Mouse (Mus musculus): ENCODE data around the gene Adprhl1. TPM values are rescaled to one million over a fixed set of nuclear protein-coding genes. Genes with fewer than 3 reads are reported as not detected.

The Adprhl1 gene
- total RNA-seq (2017): not detected in 2 replicates

DNA sequence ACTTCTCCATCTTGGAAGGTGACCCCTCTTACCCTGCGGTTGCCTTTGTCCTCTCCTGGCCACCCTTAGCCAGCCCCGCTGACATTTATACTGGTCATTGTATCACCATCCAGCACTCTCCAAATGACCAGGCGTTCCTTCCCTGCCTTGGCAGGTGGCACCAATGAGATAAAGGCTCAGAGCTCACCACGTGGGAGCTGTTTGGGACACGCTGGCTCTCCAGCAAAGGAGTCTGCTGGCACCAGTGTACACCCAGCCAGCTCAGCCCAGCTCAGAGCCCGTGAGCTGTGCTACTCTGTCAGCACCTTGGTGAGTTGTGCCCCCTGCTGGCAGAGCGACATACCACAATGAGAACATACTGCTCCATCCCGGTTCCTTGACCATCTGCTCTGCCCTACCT is at the start of gene Adprhl1:
Adprhl1 (minus strand) TSS at position 144 of the 400 bp plus-strand sequence.
- peak; percentile 17; the same call in 1 of the 2 replicates for ATAC-seq (ENCODE audit: extremely low read depth, insufficient number of reproducible peaks, low FRiP score, poor library complexity, severe bottlenecking)

DNA sequence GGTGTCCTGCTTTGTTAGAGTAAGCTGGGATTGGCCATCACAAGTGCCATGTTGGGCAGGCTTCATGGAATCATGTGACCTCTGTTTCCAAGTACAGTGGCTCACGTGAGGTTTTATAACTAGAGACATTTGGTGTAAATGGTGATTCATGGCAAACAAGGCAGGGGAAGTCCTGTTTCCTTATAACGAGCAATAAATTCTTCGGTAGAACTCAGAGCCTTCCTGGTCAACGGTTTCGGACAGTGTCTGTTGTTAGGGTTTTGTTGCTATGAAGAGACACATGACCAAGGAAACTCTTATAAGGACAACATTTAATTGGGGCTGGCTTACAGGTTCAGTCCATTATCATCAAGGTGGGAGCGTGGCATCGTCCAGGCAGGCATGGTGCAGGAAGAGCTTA is 47.1 kb upstream of the Adprhl1 start:
- no peak for ATAC-seq (ENCODE audit: extremely low read depth, insufficient number of reproducible peaks, low FRiP score, poor library complexity, severe bottlenecking)

DNA sequence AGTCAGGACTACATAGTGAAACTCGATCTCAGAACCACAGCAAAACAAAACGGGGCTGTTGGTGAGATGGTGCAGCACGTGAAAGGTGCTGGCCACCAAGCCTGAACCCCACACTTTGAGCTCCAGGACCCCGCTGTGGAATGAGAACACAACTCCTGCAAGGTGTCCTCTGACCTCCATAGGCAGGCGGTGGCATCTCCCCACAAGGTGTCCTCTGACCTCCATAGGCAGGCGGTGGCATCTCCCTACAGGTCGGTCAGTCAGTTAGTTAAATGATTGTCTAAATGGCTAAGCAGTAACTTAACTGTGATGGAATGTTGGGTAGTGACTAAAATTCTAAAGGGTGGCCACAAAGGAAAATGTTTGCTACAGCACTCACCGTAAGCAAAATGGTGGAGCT is 45.6 kb upstream of the Adprhl1 start:
- no peak for ATAC-seq (ENCODE audit: extremely low read depth, insufficient number of reproducible peaks, low FRiP score, poor library complexity, severe bottlenecking)

DNA sequence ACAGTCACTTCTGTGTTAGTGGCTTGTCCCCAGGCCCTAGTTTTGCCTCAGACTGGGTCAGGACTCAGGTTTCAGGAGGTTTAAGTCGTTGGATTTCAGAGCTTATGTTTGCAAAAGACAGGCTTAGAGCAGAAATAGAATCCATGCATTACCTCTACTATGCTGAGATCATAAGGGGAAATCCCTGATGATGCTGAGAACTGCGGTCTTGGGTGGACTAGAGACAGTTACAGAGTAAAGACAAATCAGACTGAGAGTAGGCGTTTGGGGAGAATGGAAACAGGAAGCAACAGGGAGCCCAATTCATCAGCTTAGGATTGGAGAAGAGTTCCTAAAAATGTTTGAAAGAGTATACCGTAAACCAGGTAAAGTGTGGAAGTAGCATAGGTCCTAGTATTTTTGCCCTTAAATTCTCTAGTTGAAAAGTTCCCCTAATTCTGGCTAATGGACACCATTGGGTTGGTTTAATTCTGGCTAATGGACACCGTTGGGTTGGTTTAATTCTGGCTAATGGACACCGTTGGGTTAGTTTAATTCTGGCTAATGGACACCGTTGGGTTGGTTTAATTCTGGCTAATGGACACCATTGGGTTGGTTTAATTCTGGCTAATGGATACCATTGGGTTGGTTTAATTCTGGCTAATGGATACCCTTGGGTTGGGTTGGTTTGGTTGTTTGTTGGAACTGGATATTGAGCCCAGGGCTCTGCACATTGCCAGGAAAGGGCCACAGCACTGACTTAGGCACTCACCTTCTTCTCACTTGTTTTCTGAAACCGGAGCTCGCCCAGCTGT is 39.9 kb upstream of the Adprhl1 start:
- ATAC-seq (ENCODE audit: extremely low read depth, insufficient number of reproducible peaks, low FRiP score, poor library complexity, severe bottlenecking): no peak

DNA sequence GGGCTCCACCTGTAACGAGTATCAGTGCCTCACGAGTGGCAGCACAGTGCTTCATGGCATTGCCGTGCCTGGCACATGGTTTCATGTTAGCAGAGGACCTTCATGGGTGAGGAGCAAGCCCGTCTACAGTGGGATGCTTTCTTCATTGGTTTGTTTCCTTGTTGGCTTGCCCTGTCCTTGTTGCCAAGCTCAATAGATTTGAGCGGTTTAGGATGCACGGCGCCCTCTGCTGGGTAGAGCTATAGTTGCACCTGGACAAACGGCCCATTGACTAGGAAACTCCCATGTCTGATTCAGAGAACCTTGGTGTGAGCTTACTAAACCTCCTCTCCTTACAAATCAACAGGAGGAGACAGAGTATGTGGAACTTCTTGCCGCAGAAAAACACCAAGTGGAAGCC is 38.4 kb upstream of the Adprhl1 start:
- peak; percentile 59 for ATAC-seq (ENCODE audit: extremely low read depth, insufficient number of reproducible peaks, low FRiP score, poor library complexity, severe bottlenecking)

DNA sequence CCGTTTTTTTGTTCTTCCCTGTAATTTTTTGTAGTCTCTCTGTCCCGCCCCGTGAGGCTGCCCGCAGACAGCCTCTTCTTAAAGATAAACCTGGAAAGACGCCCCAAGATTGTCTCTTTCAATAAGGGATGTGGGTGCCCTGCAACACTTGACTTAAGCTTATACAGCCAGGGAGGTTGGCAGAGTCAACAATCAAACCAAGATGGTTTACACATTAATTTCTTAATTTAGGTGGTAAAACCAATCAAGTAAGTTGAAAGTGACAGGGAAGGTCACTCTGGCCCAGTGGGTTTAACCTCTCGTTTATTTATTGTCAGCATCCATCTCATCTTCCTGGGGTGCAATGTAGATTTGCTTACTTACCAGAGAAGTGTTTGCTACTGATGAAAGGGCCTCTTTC is 34.7 kb upstream of the Adprhl1 start:
- no peak for ATAC-seq (ENCODE audit: extremely low read depth, insufficient number of reproducible peaks, low FRiP score, poor library complexity, severe bottlenecking)

DNA sequence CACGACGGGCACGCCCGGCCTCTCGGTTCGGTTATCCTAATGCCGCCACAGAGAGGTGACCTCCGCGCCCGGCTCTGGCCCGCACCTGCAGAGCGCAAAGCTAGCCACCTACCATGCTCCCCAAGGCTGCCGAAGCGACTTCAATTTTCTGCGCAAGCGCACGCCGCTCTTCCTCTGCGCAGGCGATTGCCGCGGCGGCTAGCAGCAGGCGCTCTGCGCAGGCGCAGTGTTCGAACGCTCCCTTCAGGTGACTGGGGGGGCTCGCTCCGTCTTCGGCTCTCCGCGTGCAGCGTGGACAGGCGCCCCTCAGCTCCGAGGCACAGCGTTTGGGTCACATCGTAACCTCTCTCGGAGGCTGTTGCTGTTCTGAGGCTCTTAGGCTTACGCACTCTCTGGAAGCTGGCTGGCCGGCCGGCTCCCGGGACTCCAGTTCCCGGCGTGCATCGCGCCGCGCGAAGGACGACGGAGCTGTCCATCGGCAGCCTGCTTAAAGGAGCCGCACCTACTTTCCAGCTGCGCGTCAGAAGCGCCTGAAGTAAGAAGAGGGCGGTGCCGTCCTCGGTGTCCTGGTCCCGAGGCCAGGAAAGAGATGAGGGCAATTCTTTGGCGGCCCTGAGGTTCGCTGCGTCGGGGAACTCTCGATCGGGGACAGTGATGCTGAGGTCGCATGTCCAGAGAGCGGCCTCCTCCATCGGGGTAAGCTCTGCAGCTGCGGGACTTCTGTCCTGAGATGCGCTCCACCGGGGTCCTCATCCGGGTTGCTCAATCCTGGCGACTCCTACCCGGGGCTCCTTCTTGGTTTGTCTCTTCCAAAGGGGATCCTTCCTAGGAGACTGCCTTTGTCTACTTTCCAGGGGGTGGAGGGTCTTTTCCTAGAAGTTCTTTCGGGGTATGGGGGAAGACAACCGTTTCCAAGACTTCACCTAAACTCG is 34.0 kb upstream of the Adprhl1 start, which contains the start of the genes Dcun1d2 and Tmco3:
Dcun1d2 (minus strand) TSS at position 440 of the 932 bp plus-strand sequence.
Tmco3 (plus strand) TSS at position 499 of the 932 bp plus-strand sequence.
- ATAC-seq (ENCODE audit: extremely low read depth, insufficient number of reproducible peaks, low FRiP score, poor library complexity, severe bottlenecking): peak; percentile 74

DNA sequence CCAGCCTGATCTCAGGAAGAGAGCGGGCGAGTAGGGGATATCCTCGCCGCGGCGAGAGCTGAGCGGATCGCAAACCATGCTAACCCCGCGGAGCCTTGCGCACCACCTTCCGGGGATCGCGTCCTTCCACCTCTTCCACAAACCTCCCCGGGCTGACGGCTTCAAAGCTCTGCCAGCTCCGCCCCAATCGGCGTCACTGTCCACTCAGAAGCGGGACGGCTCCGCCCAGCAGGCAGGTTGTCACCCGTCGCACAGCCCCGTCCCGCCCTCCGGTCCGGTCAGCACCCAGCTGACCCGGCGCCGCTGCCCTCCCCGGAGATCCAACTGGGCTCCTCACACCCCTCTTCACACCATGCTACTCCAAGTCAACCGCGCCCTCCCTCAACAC is 33.3 kb upstream of the Adprhl1 start:
- ATAC-seq (ENCODE audit: extremely low read depth, insufficient number of reproducible peaks, low FRiP score, poor library complexity, severe bottlenecking): peak; percentile 81

DNA sequence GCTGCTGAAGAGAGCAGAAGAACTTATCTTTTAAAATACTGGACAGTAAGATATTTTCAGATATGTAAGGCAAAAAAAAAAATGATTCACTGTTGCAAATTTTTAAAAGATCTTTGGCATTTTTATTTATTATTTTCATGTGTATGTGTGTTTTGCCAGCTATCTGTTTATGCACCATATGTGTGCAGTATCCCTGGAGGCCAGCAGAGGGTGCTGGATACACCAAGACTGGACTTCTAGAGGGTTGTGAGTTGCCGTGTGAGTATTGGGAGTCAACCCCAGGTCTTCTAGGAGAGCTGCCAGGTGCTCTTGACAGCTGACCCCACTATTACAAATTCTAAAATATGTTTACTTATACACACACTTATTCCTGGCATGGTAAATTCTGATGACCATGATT is 29.2 kb upstream of the Adprhl1 start:
- ATAC-seq (ENCODE audit: extremely low read depth, insufficient number of reproducible peaks, low FRiP score, poor library complexity, severe bottlenecking): no peak

DNA sequence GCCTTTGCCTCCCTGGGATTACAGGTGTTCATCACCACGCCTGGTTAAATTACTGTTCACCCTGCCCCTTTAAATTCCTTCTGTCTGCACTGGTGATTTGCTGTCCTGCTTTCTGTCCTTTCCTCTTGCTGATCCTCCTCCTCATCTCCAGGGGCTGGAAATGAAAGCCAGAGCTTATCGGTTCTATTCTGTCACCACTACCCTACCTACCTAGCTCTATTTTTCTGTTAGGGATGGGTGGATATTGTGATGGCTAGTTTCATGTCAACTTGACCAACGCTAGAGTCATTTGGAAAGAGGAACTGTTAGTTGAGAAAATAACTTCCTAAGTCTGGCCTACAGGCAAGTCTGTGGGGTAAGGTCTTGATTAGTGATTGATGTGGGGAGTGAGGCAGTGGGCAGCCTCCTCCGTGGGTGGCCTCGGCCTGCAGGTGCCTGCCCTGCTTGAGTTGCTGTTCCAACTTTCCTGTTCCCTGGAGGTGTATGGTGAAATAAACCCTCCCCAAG is 23.0 kb upstream of the Adprhl1 start:
- no peak for ATAC-seq (ENCODE audit: extremely low read depth, insufficient number of reproducible peaks, low FRiP score, poor library complexity, severe bottlenecking)

DNA sequence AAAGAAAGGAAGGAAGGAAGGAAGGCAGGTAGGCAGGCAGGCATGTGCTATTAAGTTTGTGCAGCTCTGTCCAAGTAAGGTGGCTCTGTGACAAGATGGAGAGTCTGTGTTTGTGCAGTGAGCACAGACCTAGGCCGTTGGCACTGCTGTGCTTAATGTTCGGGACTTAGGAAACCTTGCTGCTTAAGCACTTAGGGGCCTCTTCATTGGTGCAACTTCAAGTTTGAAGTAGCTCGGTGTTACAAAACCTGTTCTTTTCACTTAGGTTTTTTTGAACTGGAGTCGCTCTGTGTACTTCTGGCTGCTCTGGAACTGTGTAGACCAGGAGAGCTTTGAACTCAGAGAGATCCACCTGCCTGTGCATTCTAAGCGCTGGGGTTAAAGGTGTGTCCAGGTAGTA is 18.9 kb upstream of the Adprhl1 start:
- no peak for ATAC-seq (ENCODE audit: extremely low read depth, insufficient number of reproducible peaks, low FRiP score, poor library complexity, severe bottlenecking)

DNA sequence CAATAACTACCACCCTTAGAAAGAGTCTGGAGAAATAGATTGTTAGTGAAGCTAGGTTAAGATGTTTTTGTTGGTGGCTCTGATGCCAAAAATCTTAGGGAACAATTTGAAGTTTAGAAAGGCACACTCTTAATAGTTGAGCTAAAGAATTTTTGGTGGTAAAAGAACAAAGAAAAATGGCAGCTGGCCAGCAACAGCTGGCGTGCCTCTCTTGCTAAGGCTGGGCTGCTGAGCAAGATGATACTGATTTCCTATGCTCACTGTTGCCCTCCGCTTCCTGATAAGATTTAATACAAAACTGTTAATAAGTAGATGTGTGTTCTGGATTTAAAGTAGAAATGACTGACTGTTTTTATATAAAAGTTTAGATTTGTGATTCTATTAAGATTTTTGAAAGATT is 13.6 kb upstream of the Adprhl1 start:
- ATAC-seq (ENCODE audit: extremely low read depth, insufficient number of reproducible peaks, low FRiP score, poor library complexity, severe bottlenecking): no peak

DNA sequence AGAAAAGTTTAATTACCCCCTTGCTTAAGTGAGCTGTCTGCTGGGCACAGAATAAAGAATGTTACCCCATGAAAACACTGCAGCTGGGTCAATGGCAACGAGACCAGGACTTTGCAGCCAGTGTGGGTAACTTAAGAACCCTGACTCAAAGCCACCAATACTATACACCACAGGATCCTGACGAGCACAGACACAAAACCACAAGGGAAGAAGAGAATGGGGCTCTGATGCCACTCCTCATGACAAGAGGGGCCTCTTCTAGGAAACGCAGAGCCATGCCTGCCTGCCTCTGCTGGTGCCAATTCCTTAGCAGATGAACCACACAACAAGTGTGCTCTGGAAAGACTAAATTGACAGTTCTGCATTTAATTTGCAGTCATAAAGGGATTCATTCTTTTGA is 9.4 kb upstream of the Adprhl1 start:
- ATAC-seq (ENCODE audit: extremely low read depth, insufficient number of reproducible peaks, low FRiP score, poor library complexity, severe bottlenecking): no peak

DNA sequence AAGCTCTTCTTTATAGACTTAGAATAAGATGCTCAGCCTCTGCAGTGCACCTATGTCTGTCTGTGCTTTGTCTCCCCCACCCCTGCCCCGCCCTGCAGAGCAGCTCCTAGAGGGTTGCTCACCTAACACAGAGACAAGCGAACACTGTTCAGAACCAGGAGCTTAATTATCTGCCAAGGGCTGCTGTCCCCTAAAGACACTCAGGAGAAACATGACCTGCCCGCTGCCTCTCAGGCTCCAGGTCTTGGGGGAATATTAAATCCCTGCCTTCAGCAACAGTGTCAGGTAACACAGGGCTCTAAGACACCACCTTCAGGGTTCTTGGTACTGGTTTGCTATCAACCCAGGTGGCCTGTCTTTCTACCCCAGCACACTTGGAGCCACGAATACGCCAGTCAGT is 549 bp downstream of the Adprhl1 start:
- no peak for ATAC-seq (ENCODE audit: extremely low read depth, insufficient number of reproducible peaks, low FRiP score, poor library complexity, severe bottlenecking)

DNA sequence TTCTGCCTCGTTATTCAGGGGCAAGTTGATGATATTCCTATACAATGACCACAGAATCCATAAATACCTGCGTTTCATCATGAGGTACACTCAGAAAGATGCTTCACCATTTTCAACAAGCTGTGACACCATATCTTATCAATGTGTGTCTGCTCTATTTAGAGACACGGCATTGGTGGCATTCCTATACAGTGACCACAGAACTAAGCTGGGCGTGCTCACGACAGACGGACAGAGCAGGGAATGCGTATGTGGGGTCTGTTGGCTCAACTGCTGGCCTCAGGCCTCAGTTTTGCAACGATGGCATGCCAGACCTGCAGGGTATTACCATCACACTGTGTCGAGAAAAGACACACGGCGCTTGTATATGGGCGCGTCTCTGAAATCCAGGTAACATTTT is 1.1 kb downstream of the Adprhl1 start:
- no peak for ATAC-seq (ENCODE audit: extremely low read depth, insufficient number of reproducible peaks, low FRiP score, poor library complexity, severe bottlenecking)

DNA sequence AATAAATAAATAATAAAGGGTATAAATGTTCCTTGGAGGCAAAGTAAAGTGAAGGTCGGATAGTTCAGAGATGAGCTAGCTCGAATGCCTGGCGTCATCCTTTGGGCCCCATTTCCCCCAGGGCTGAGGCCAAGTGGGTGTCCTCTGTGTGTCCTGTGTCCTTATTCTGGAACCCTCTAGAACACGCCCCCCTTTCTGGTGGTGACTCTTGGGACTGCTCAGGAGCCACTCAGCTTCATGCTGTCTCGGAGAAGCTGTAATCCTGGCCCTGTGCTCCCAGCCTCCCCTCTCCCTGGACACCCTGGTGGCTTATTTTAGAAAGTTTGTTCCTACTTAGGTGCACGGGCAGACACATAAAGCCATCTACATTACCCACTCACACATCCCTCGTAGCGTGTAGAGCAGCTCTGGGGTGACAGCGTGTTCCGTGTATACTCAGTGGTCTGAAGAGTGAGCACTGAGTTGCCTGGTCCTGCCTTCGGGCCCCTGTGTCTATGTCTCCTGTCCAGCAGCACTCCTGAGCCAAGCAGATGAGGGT is 9.6 kb downstream of the Adprhl1 start:
- no peak for ATAC-seq (ENCODE audit: extremely low read depth, insufficient number of reproducible peaks, low FRiP score, poor library complexity, severe bottlenecking)

DNA sequence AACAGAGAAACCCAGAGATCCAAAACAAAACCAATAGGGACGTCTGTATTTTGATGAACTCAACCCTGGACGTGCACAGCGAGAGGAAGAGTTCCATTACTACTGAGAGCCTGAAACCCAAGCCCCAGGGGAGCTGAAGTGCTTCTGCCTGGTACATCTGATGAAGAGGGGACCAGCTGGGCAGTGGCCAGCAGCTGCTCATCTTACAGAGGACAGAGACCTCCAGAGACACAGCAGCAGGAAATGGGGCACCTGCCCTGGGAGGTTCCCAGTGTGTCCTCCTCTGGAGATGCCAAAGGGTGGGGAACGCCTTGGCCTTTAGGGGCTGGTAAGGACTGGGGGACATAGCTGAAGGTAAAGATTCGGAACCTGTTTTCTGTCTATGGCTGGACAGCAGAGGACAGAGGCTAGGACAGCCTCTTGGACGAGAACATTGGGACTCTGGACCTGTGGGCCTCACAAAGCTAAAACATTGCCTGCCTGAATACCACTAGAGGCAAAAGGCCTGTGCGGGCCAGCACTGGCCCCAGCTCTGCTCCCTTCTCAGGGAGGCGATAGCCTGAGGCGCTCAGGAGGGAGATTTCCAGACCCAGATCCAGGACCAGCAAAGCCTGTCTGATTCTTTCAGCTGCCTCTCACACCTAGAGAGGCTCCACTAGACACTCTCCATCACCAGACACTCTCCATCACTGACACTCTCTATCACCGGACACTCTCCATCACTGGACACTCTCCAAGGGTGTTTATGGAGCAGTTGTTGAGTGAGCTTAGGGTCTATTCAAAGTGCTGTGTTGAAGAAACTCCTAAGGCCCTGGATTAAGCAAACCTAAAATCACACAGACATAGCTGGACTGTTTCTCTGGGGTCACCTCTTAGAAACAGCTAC is 10.7 kb downstream of the Adprhl1 start:
- no peak for ATAC-seq (ENCODE audit: extremely low read depth, insufficient number of reproducible peaks, low FRiP score, poor library complexity, severe bottlenecking)

DNA sequence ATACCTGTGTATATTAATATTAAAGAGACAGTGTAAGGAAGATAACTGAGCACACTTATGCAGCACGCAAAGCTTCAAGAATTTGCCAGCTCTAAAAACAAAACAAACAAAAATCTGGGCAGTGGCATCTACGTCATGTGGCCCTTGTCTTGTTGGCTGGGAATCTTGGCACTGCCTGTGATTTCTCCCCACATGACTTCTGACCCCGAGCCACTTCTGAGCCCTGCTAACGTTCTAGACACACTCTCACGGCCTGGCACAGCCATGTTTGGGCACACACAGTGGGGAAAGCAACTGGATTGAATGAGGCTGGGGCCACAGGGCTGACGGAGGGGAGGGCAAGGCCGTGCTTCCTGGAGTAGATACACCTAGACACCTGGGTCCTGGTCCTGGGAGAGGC is 13.3 kb downstream of the Adprhl1 start:
- no peak for ATAC-seq (ENCODE audit: extremely low read depth, insufficient number of reproducible peaks, low FRiP score, poor library complexity, severe bottlenecking)

DNA sequence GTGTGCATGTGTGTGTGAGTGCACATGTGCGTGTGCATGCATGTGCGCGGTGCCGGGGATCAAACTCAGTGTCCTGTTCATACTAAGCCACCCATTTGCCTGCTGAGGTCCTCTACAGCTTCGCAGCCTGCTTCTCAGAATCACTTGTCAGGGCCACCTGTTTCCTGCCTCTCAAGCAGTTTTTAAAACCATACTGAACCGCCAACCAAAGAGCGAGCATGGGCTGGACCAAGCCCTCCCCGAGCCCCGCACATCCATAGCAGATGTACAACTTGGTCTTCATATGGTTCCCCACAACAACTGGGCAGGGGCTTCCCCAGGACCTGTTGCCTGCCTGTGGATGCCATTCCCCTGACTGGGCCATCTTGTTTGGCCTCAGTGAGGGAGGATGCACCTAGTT is 13.9 kb downstream of the Adprhl1 start:
- ATAC-seq (ENCODE audit: extremely low read depth, insufficient number of reproducible peaks, low FRiP score, poor library complexity, severe bottlenecking): no peak
